Mouse (Mus musculus) macrophage (primary cell): ENCODE measurements at regions not wholly inside any gene's neighbourhood (a gene's known extent, or its start where the extent isn't known, plus 50 kb on each side); places are given as distances from the start of the nearest gene placed in this dataset.

Experiments
- H3K27ac ChIP-seq: fragments of 350-480 bp; formaldehyde crosslinking; 2 replicates; pipeline ENCODE4 v1.9.0; 2021
- H3K36me3 ChIP-seq: fragments of 350-480 bp; formaldehyde crosslinking; 2 replicates; pipeline ENCODE4 v1.9.0; 2021; ENCODE audit errors: inconsistent target
- H3K4me3 ChIP-seq: fragments of 350-480 bp; formaldehyde crosslinking; 2 replicates; pipeline ENCODE4 v1.9.0; 2021; ENCODE audit errors: inconsistent target
- H3K79me2 ChIP-seq: fragments of 350-480 bp; formaldehyde crosslinking; 2 replicates; pipeline ENCODE4 v1.9.0; 2021; ENCODE audit errors: inconsistent target
- WGBS: methylation state at CpG from one replicate; pipeline ENCODE4 v1.1.7; 2026; ENCODE audit warnings: inconsistent platforms; ENCODE audit not compliant: missing documents; 5-methylcytosine and 5-hydroxymethylcytosine counted together

GRCm38 (mm10) chr13:111925349-111925748, 116.6 kb upstream of the Map3k1 start:
- H3K79me2 ChIP-seq: no peaks in the 10 kb centered on the region
- WGBS: 98% methylated on average over 7 of the region's 7 CpGs
- no peak overlapping the region for H3K27ac ChIP-seq
- no peaks in the 10 kb centered on the region for H3K36me3 ChIP-seq
- no peak overlapping the region for H3K4me3 ChIP-seq

- H3K4me3 ChIP-seq: no peak overlapping the region
- no peak overlapping the region for H3K27ac ChIP-seq
- H3K79me2 ChIP-seq: no peaks in the 10 kb centered on the region
- no peaks in the 10 kb centered on the region for H3K36me3 ChIP-seq
- WGBS: 94% methylated on average over 8 of the region's 8 CpGs
Measured at GRCm38 (mm10) chr13:111926801-111927200, 118.0 kb upstream of the Map3k1 start.

- Histone ChIP-seq H3K36me3 (no peaks in the 10 kb centered on the region), H3K27ac (no peak overlapping the region), H3K79me2 (no peaks in the 10 kb centered on the region), H3K4me3 (no peak overlapping the region)
- WGBS: 95% methylated on average over 3 of the region's 3 CpGs
Measured at GRCm38 (mm10) chr13:111927489-111927888, 118.7 kb upstream of the Map3k1 start.

DNA sequence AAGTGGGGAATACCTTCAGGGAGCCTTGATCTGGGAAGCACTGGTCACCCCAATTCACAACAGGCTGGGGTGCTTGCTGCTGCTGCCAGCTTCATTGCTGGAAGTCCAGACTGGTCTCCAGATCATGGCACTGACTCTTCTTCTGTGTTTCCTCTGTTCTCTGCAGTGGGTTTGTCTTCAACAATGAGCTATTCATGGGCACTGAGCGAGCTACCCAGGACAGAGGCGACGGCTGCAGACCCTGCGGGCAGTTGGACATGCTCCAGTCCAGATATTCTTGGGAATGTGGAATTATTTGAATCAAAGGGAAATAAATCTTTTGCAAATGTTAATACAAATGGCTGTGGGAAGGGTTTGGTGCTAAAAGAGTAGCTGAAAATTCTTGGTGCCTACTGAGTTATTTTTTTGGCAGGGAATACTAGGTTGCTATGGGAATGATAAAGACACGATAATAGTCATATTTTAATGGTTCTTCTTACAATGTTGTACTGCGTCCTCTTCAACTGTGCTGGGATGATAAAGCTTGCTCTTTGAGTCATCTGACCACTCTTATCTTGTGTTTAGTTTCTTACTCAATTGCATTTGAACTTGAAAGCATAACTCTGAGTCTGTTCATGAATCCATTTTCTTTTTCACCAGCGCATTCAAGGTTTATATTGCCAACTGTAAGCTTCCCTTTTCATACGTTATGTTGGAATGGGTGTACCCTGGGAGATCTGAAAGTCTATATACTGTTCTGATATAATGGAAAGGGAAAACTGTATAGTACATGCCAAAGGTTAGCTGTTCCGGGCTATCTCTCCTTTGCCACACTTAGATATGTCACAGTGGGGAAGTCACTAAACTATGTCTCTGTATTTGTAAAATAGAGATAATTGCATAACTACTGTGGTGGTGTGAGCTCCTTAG, 120.1 kb upstream of the Map3k1 start:
- H3K4me3 ChIP-seq: no peak overlapping the region
- H3K79me2 ChIP-seq: no peaks in the 10 kb centered on the region
- WGBS: 88% methylated on average over 9 of the region's 9 CpGs
- peak overlapping the region; percentile 52 for H3K27ac ChIP-seq
- no peaks in the 10 kb centered on the region for H3K36me3 ChIP-seq

GRCm38 (mm10) chr13:111929908-111930307, 121.1 kb upstream of the Map3k1 start:
- no peak overlapping the region for H3K4me3 ChIP-seq
- no CpG with 5 or more reads among the region's 1 CpGs for WGBS
- H3K79me2 ChIP-seq: no peaks in the 10 kb centered on the region
- H3K36me3 ChIP-seq: no peaks in the 10 kb centered on the region
- peak overlapping the region; percentile 52 for H3K27ac ChIP-seq

DNA sequence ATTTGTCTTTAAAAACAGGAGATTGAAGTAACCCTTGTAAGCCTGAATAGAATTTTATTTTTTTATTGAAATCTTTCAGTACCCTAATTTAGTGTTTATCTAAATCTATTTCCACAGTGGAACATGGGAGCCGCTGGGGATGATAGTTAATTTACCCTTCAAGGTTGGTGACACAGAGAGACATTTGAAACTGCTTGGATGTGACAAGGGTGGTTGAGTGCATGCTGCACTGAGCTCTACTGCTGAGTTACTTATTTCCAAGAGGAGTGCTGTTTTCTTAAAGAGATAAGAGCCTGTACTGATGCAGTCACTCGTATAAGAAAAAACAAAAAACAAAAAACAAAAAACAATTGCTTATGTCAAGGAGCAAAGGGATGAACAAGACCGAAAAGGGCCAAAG, 123.7 kb upstream of the Map3k1 start:
- Histone ChIP-seq H3K4me3 (no peak overlapping the region), H3K27ac (peak overlapping the region; percentile 98; the same call in 1 of the 2 replicates), H3K79me2 (peaks cover 11% of the 10 kb centered on the region; the same call in 1 of the 2 replicates), H3K36me3 (no peaks in the 10 kb centered on the region)
- 89% methylated on average over 3 of the region's 3 CpGs for WGBS

GRCm38 (mm10) chr13:111933526-111934240, 124.9 kb upstream of the Map3k1 start:
- no peaks in the 10 kb centered on the region for H3K36me3 ChIP-seq
- H3K4me3 ChIP-seq: no peak overlapping the region
- WGBS: 27% methylated on average over 7 of the region's 8 CpGs
- peak overlapping the region; percentile 98 for H3K27ac ChIP-seq
- peaks cover 23% of the 10 kb centered on the region; the same call in 1 of the 2 replicates for H3K79me2 ChIP-seq

GRCm38 (mm10) chr13:111935721-111936080, 126.9 kb upstream of the Map3k1 start:
- Histone ChIP-seq H3K27ac (peak overlapping the region; percentile 98), H3K4me3 (no peak overlapping the region)
- 0% methylated on average over 1 of the region's 1 CpGs for WGBS

DNA sequence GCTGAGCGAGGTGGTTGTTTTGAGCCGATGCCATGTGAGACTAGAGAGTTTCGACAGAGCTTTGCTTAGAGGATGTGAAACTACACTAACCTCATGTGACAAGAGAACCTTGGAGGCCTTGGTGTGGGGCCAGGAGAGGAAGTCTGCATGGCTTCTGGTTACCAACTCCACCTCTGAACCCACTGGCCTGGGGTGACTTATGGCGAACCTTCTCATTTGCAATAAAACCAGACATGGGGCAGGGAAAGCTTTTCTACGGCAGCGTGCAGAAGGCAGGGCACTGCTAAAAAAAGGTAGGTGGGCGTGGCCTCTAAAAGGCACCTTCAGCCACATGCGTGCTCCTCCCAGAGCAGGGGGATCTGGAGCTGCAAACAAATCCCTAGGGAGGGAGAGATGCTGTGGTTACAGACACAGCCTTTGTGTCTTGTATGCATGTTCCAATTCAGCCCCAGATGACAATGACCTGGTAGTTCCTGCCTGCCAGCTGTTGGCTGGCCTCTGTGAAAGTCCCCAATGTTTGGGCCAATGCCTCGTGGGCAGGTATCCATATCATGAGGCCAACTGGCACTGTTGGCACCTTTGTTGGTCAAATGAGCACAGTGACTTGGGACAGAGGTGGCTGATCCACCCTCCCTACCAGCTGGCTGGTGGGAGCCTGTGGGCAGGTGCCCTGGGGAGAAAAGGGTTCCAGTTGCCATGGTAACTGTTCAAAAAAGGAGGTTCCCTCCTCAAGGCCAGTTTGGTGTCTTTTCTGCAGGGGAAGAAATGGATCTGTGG, 127.5 kb upstream of the Map3k1 start:
- H3K4me3 ChIP-seq: peak overlapping the region; percentile 7; the same call in 1 of the 2 replicates
- peaks cover 33% of the 10 kb centered on the region; the same call in 1 of the 2 replicates for H3K79me2 ChIP-seq
- H3K36me3 ChIP-seq: no peaks in the 10 kb centered on the region
- H3K27ac ChIP-seq: peak overlapping the region; percentile 98
- WGBS: 5% methylated on average over 9 of the region's 9 CpGs

More at GRCm38 (mm10) chr13:111935721-111936080, 126.9 kb upstream of the Map3k1 start:
- Histone ChIP-seq H3K79me2 (peaks cover 33% of the 10 kb centered on the region; the same call in 1 of the 2 replicates), H3K36me3 (no peaks in the 10 kb centered on the region)

GRCm38 (mm10) chr13:111936983-111937382, 128.2 kb upstream of the Map3k1 start:
- Histone ChIP-seq H3K79me2 (peaks cover 33% of the 10 kb centered on the region; the same call in 1 of the 2 replicates), H3K4me3 (no peak overlapping the region), H3K27ac (peak overlapping the region; percentile 98), H3K36me3 (no peaks in the 10 kb centered on the region)
- WGBS: 89% methylated on average over 8 of the region's 8 CpGs

- Histone ChIP-seq H3K4me3 (no peak overlapping the region), H3K36me3 (no peaks in the 10 kb centered on the region), H3K27ac (no peak overlapping the region), H3K79me2 (peaks cover 33% of the 10 kb centered on the region; the same call in 1 of the 2 replicates)
- WGBS: 92% methylated on average over 7 of the region's 8 CpGs
Measured at GRCm38 (mm10) chr13:111938896-111939422, 130.2 kb upstream of the Map3k1 start.

DNA sequence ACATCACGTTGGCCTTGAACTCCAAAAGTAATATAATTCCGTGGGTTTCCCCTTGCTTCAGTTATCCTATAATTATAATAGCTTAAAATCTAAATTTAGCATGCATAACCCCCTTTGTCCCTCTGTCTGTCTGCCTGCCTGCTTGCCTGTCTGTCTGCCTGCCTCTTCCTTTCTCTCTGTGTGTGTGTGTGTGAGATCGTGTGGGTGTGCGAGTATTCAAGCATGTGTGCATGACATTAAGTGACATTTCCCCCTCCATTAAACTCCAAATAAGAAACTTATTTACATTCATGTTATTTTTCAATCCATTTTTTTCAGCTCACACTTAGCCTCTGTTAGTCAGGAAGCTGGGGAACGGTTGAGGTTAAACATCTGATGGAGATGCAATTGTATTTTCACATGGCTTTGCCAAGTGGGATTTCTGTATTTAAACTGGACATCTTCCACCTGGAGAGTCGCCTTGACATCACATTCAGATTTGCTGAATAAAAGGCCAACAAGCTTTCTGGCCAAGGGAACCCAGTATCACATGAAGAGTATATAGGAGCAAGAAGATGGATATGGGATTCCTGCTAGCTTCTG, 130.8 kb upstream of the Map3k1 start:
- Histone ChIP-seq H3K27ac (no peak overlapping the region), H3K4me3 (no peak overlapping the region), H3K79me2 (peaks cover 33% of the 10 kb centered on the region; the same call in 1 of the 2 replicates), H3K36me3 (no peaks in the 10 kb centered on the region)
- WGBS: 82% methylated on average over 6 of the region's 6 CpGs

GRCm38 (mm10) chr13:111940275-111940674, 131.5 kb upstream of the Map3k1 start:
- no peak overlapping the region for H3K4me3 ChIP-seq
- no peak overlapping the region for H3K27ac ChIP-seq
- H3K79me2 ChIP-seq: peaks cover 33% of the 10 kb centered on the region; the same call in 1 of the 2 replicates
- WGBS: 89% methylated on average over 4 of the region's 4 CpGs
- no peaks in the 10 kb centered on the region for H3K36me3 ChIP-seq
